Mouse (Mus musculus) CD8-positive naive resting alpha-beta T cell, adult 2 months (primary cell): ENCODE results near the gene Dnm3.

Experiments
- DNase-seq, 2 experiments: peaks; one replicate each; pipeline ENCODE4 v3.0.0; 2022; ENCODE audit warnings: low read depth in 2 of 2, low spot score in 2 of 2

Dnm3 gene

GRCm38 (mm10) chr1:162328673-162329072, 149.2 kb downstream of the Dnm3 start:
- DNase-seq = no peak

GRCm38 (mm10) chr1:162327631-162328030, 150.2 kb downstream of the Dnm3 start:
- DNase-seq = no peak

GRCm38 (mm10) chr1:162324412-162324811, 153.4 kb downstream of the Dnm3 start:
- DNase-seq = no peak

- no peak for DNase-seq
These were observed 154.7 kb downstream of the Dnm3 start for GRCm38 (mm10) chr1:162323142-162323541.

GRCm38 (mm10) chr1:162313451-162314276, 164.2 kb downstream of the Dnm3 start:
- DNase-seq = peak; percentile 10 to 21

GRCm38 (mm10) chr1:162312621-162313020, 165.2 kb downstream of the Dnm3 start:
- no peak for DNase-seq

- no peak for DNase-seq
These were observed 165.7 kb downstream of the Dnm3 start for GRCm38 (mm10) chr1:162312152-162312551.

GRCm38 (mm10) chr1:162305247-162305646, 172.6 kb downstream of the Dnm3 start:
- no peak for DNase-seq

GRCm38 (mm10) chr1:162302480-162302879, 175.4 kb downstream of the Dnm3 start:
- DNase-seq = no peak

- no peak for DNase-seq
These were observed 178.1 kb downstream of the Dnm3 start for GRCm38 (mm10) chr1:162299558-162300319.

GRCm38 (mm10) chr1:162298527-162298926, 179.3 kb downstream of the Dnm3 start:
- DNase-seq = no peak

- DNase-seq = peak; percentile 4 to 24
These were observed 182.4 kb downstream of the Dnm3 start for GRCm38 (mm10) chr1:162295443-162295842.

- DNase-seq = no peak
These were observed 183.3 kb downstream of the Dnm3 start for GRCm38 (mm10) chr1:162294572-162294910.

GRCm38 (mm10) chr1:162293732-162294571, 183.9 kb downstream of the Dnm3 start:
- no peak for DNase-seq

- peak; percentile 13 to 28 for DNase-seq
These were observed 190.9 kb downstream of the Dnm3 start for GRCm38 (mm10) chr1:162286910-162287309.

- DNase-seq = no peak
These were observed 195.9 kb downstream of the Dnm3 start for GRCm38 (mm10) chr1:162281981-162282381.

GRCm38 (mm10) chr1:162280052-162280451, 197.8 kb downstream of the Dnm3 start:
- no peak for DNase-seq

- no peak for DNase-seq
These were observed 201.8 kb downstream of the Dnm3 start for GRCm38 (mm10) chr1:162276011-162276410.

- DNase-seq = no peak
These were observed 203.1 kb downstream of the Dnm3 start for GRCm38 (mm10) chr1:162274674-162275248.

- no peak for DNase-seq
These were observed 220.8 kb downstream of the Dnm3 start for GRCm38 (mm10) chr1:162256912-162257607.
